Mouse (Mus musculus) liver, postnatal 0 days (tissue): ENCODE data around the gene Pakap.

Experiments used
- CTCF ChIP-seq: sonication (generic); IDR thresholded peaks from 2 replicates; pipeline ENCODE4 v1.5.1; 2016; ENCODE audit warnings: antibody characterized with exemption, low read depth
- EP300 ChIP-seq: IDR thresholded peaks from 2 replicates; pipeline ENCODE4 v1.6.1; 2016; ENCODE audit warnings: antibody characterized with exemption, low read depth, mild to moderate bottlenecking

- TF ChIP-seq CTCF (no peak), EP300 (no peak)
Measured at GRCm38 (mm10) chr4:57841911-57842310, 273.9 kb downstream of the Pakap start.
